Mouse (Mus musculus) limb, embryonic 15.5 days (tissue): Measurements from ENCODE around the gene Celsr3. TPM values are rescaled to one million over a fixed set of nuclear protein-coding genes. Genes with fewer than 3 reads are reported as not detected.

Source experiments
- ATAC-seq: fragments of 200-750 bp; cut with Nextera tagmentation; 2 replicates; pipeline ENCODE4 v1.8.0; 2017; ENCODE audit warnings: low read depth, moderate TSS enrichment; ENCODE audit not compliant: insufficient number of reproducible peaks, low FRiP score, low TSS enrichment
- H3K27ac ChIP-seq: fragments of 300-500 bp; sonication (generic); 2 replicates; pipeline ENCODE4 v1.5.1; 2015; ENCODE audit warnings: moderate library complexity, mild to moderate bottlenecking, inconsistent platforms
- H3K27me3 ChIP-seq: fragments of 300-500 bp; sonication (generic); 2 replicates; pipeline ENCODE4 v1.6.1; 2015; ENCODE audit warnings: inconsistent platforms
- H3K36me3 ChIP-seq: fragments of 300-500 bp; sonication (generic); 2 replicates; pipeline ENCODE4 v1.6.1; 2015; ENCODE audit warnings: inconsistent platforms
- H3K4me1 ChIP-seq: fragments of 300-500 bp; sonication (generic); 2 replicates; pipeline ENCODE4 v1.6.1; 2015; ENCODE audit warnings: inconsistent platforms
- H3K4me2 ChIP-seq: fragments of 300-500 bp; sonication (generic); 2 replicates; pipeline ENCODE4 v1.6.1; 2015; ENCODE audit warnings: mild to moderate bottlenecking, inconsistent platforms
- H3K4me3 ChIP-seq: fragments of 300-500 bp; sonication (generic); 2 replicates; pipeline ENCODE4 v1.5.1; 2015; ENCODE audit warnings: mild to moderate bottlenecking, inconsistent platforms
- H3K9ac ChIP-seq: fragments of 300-500 bp; sonication (generic); 2 replicates; pipeline ENCODE4 v1.6.1; 2015; ENCODE audit warnings: inconsistent platforms
- H3K9me3 ChIP-seq: fragments of 300-500 bp; sonication (generic); 2 replicates; pipeline ENCODE4 v1.6.1; 2016; ENCODE audit warnings: inconsistent platforms
- WGBS: fragments of 180-500 bp; shearing (Covaris S2); methylation state at CpG from one replicate; pipeline ENCODE4 v1.1.7; 2015; 5-methylcytosine and 5-hydroxymethylcytosine counted together
- polyA plus RNA-seq: library from polyadenylated mRNA; unstranded; fragments of >200 nt; fragmentation: Nextera tagmentation; extraction: Ambion mirVana; gene quantifications from 2 replicates; pipeline ENCODE4 v1.2.1, GENCODE M21; 2015

The Celsr3 gene
- polyA plus RNA-seq, 1 experiment from 2014 or later = 0.08 TPM

- no peak overlapping the region for H3K9ac ChIP-seq
Measured at GRCm38 (mm10) chr9:108831637-108832036, 5.5 kb downstream of the Celsr3 start.

GRCm38 (mm10) chr9:108832390-108833108, 6.4 kb downstream of the Celsr3 start:
- peaks cover 19% of the 10 kb centered on the region for H3K4me1 ChIP-seq
- peak; percentile 94 for ATAC-seq
- 4% methylated on average over 46 of the region's 46 CpGs for WGBS
- peak overlapping the region; percentile 97 for H3K4me2 ChIP-seq
- peaks cover 73% of the 10 kb centered on the region for H3K27me3 ChIP-seq
- no peak overlapping the region for H3K9ac ChIP-seq
- peak overlapping the region; percentile 48 for H3K4me3 ChIP-seq
- H3K27ac ChIP-seq = no peak overlapping the region
- no peaks in the 10 kb centered on the region for H3K36me3 ChIP-seq
- H3K9me3 ChIP-seq = no peaks in the 10 kb centered on the region

More at GRCm38 (mm10) chr9:108831637-108832036, 5.5 kb downstream of the Celsr3 start:
- H3K36me3 ChIP-seq = no peaks in the 10 kb centered on the region
- H3K4me1 ChIP-seq = peaks cover 28% of the 10 kb centered on the region
- H3K27ac ChIP-seq = no peak overlapping the region
- 5% methylated on average over 23 of the region's 23 CpGs for WGBS
- no peak for ATAC-seq
- H3K9me3 ChIP-seq = no peaks in the 10 kb centered on the region
- H3K4me2 ChIP-seq = peak overlapping the region; percentile 97
- H3K27me3 ChIP-seq = peaks cover 82% of the 10 kb centered on the region
- peak overlapping the region; percentile 48 for H3K4me3 ChIP-seq

GRCm38 (mm10) chr9:108842989-108843388, 16.9 kb downstream of the Celsr3 start:
- Histone ChIP-seq H3K9ac (no peak overlapping the region), H3K27me3 (peaks cover 23% of the 10 kb centered on the region), H3K4me2 (peak overlapping the region; percentile 39), H3K4me3 (no peak overlapping the region), H3K36me3 (no peaks in the 10 kb centered on the region), H3K9me3 (no peaks in the 10 kb centered on the region), H3K4me1 (peaks cover 5% of the 10 kb centered on the region), H3K27ac (no peak overlapping the region)
- WGBS = 12% methylated on average over 14 of the region's 14 CpGs
- ATAC-seq = no peak

DNA sequence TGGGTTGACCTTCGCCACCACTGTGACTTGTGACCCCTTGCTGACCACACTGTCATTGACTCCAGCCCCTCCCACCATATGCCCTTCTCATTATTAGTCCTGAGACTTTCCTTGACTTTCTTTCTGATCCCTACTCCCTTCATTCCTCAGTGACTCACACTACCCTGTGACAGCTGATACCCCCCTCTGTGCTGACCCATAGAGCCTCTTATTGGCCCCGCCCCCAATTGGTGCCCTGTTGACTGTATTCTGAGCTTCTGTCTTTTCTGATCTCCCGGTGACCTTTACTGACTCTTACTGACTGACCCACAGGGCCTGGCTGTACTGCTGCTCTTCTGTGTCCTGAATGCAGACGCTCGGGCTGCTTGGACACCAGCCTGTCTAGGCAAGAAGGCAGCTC, 19.3 kb downstream of the Celsr3 start:
- H3K9ac ChIP-seq = no peak overlapping the region
- no peak for ATAC-seq

GRCm38 (mm10) chr9:108847374-108847773, 21.3 kb downstream of the Celsr3 start:
- H3K9me3 ChIP-seq = no peaks in the 10 kb centered on the region
- H3K36me3 ChIP-seq = no peaks in the 10 kb centered on the region
- WGBS = 81% methylated on average over 4 of the region's 4 CpGs
- no peak overlapping the region for H3K4me2 ChIP-seq
- no peak overlapping the region for H3K27ac ChIP-seq
- peaks cover 14% of the 10 kb centered on the region for H3K27me3 ChIP-seq
- no peak overlapping the region for H3K9ac ChIP-seq
- peaks cover 5% of the 10 kb centered on the region for H3K4me1 ChIP-seq
- H3K4me3 ChIP-seq = no peak overlapping the region
- ATAC-seq = no peak

More for the DNA sequence above, 19.3 kb downstream of the Celsr3 start:
- peaks cover 5% of the 10 kb centered on the region for H3K4me1 ChIP-seq
- 62% methylated on average over 5 of the region's 5 CpGs for WGBS
- H3K4me3 ChIP-seq = no peak overlapping the region
- H3K27ac ChIP-seq = no peak overlapping the region
- H3K9me3 ChIP-seq = no peaks in the 10 kb centered on the region
- H3K27me3 ChIP-seq = peaks cover 23% of the 10 kb centered on the region
- no peaks in the 10 kb centered on the region for H3K36me3 ChIP-seq
- H3K4me2 ChIP-seq = no peak overlapping the region

DNA sequence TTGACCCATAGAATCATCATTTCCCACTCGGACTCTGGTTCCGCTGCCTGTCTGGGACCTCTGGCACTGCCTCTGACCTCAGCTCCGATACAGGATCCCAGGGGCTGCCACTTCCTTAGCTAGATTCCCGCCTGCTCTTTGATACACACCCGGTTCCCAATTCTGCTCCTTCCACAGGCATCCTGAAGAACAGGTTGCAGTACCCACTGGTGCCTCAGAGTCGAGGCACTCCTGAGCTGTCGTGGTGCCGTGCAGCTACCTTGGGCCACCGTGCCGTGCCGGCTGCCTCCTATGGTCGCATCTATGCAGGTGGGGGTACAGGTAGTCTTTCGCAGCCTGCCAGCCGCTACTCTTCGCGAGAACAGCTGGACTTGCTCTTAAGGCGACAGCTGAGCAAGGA, 22.3 kb downstream of the Celsr3 start:
- H3K4me2 ChIP-seq = no peak overlapping the region

GRCm38 (mm10) chr9:108852976-108853375, 26.9 kb downstream of the Celsr3 start, which contains the start of gene Slc26a6:
TSS of gene Slc26a6 (plus strand) at chr9:108853283.
- Histone ChIP-seq H3K27ac (peak within 1 kb of the TSS; percentile 87), H3K36me3 (peaks cover 16% of the 10 kb centered on the region), H3K27me3 (no peaks in the 10 kb centered on the region), H3K4me2 (peak within 1 kb of the TSS; percentile 89), H3K4me3 (peak within 1 kb of the TSS; percentile 80), H3K9ac (peak within 1 kb of the TSS; percentile 67), H3K9me3 (no peaks in the 10 kb centered on the region), H3K4me1 (peaks cover 13% of the 10 kb centered on the region)
- WGBS = 83% methylated on average over 3 of the region's 3 CpGs
- no peak for ATAC-seq

More for the DNA sequence above, 22.3 kb downstream of the Celsr3 start:
- Histone ChIP-seq H3K27ac (no peak overlapping the region), H3K4me1 (peaks cover 5% of the 10 kb centered on the region), H3K4me3 (no peak overlapping the region), H3K36me3 (no peaks in the 10 kb centered on the region), H3K27me3 (peaks cover 5% of the 10 kb centered on the region), H3K9ac (no peak overlapping the region), H3K9me3 (no peaks in the 10 kb centered on the region)
- WGBS = 68% methylated on average over 17 of the region's 17 CpGs
- no peak for ATAC-seq

GRCm38 (mm10) chr9:108853635-108854240, 27.6 kb downstream of the Celsr3 start:
- Histone ChIP-seq H3K36me3 (peaks cover 22% of the 10 kb centered on the region), H3K4me1 (peaks cover 13% of the 10 kb centered on the region), H3K4me3 (peak overlapping the region; percentile 80), H3K27me3 (no peaks in the 10 kb centered on the region), H3K9me3 (no peaks in the 10 kb centered on the region), H3K27ac (peak overlapping the region; percentile 87), H3K9ac (peak overlapping the region; percentile 67), H3K4me2 (peak overlapping the region; percentile 89)
- peak; percentile 86 for ATAC-seq
- WGBS = 2% methylated on average over 25 of the region's 25 CpGs

GRCm38 (mm10) chr9:108854241-108854696, 28.1 kb downstream of the Celsr3 start:
- under 1% methylated on average over 28 of the region's 28 CpGs for WGBS
- H3K4me1 ChIP-seq = peaks cover 13% of the 10 kb centered on the region
- peak; percentile 67 for ATAC-seq

DNA sequence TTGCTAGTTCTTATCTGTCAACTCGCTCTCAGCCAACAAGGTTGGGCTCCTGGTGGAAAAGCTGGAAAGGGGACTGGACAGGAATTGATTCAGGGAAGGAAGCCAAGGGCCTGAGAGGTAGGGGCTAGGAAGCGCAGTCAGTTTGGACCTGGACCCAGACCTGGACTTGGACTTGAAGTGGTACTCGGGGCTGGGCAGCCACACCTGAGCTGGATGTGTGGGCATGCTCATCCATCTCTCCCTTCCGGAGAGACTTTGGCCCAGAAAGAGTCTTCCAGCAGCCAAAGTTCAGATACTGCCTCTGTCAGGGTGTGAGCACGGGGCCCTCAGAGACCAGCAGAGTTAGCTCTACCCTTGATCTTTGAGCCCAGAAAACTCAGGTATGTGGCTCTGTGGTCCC, 29.2 kb downstream of the Celsr3 start:
- Histone ChIP-seq H3K4me2 (no peak overlapping the region), H3K4me1 (peaks cover 13% of the 10 kb centered on the region), H3K27ac (no peak overlapping the region), H3K9ac (no peak overlapping the region), H3K36me3 (peaks cover 30% of the 10 kb centered on the region), H3K9me3 (no peaks in the 10 kb centered on the region), H3K27me3 (no peaks in the 10 kb centered on the region), H3K4me3 (no peak overlapping the region; the same call in 1 of the 2 replicates)
- ATAC-seq = no peak
- WGBS = 58% methylated on average over 5 of the region's 5 CpGs

More at GRCm38 (mm10) chr9:108854241-108854696, 28.1 kb downstream of the Celsr3 start:
- Histone ChIP-seq H3K27me3 (no peaks in the 10 kb centered on the region), H3K4me3 (peak overlapping the region; percentile 80), H3K4me2 (peak overlapping the region; percentile 89), H3K9me3 (no peaks in the 10 kb centered on the region), H3K27ac (peak overlapping the region; percentile 87), H3K36me3 (peaks cover 23% of the 10 kb centered on the region), H3K9ac (peak overlapping the region; percentile 67)

GRCm38 (mm10) chr9:108858792-108859527, 32.8 kb downstream of the Celsr3 start:
- no peak for ATAC-seq
- Histone ChIP-seq H3K4me2 (no peak overlapping the region), H3K9me3 (no peaks in the 10 kb centered on the region), H3K9ac (no peak overlapping the region), H3K36me3 (peaks cover 46% of the 10 kb centered on the region), H3K27ac (no peak overlapping the region), H3K4me1 (peaks cover 5% of the 10 kb centered on the region; the same call in 1 of the 2 replicates), H3K27me3 (no peaks in the 10 kb centered on the region), H3K4me3 (no peak overlapping the region)
- 77% methylated on average over 8 of the region's 8 CpGs for WGBS
